Comparison of ENCODE assay signal across 8 mouse cellular contexts in the genomic region with DNA sequence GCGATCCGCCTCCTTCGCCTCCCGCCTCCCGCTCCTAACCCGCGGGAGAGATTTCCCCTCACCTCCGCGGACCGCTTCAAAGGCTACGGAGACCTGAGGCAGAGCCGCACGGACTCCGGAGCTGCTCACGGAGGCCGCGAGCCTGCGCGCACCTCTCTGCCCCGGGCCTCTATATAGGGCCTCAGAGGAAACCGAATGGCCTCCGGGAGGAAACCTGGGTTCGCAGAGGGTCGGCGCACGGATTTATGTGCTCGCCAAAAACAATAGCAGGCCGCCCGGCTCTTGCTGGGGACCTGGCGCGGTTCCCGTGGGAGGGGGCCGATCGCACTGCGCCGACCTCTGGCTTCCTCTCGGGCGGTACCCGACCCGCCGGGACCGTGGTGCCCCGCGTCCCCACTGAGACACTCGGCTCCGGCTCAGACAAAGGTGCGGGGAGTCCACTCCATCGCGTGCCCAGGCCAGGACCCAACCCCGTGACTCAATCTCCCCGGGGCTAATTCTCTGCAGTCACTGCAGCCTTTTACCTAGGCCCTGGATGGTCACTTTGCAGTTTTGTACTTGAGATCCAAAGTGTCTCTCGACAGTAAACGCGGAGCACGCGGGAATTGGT. TPM values are rescaled to one million over a fixed set of nuclear protein-coding genes. Genes with fewer than 3 reads are reported as not detected.
A peak's percentile ranks its signal among the peaks of the same experiment; 100 is the strongest.
DNase-seq lines count a peak whose midpoint lies in the region; ATAC-seq lines count a peak whose summit lies in the region.

No protein-coding gene starts in this region.

- no peaks in the 10 kb centered on the region for H3K9me3 ChIP-seq in lung, embryonic 15.5 days
- H3K9me3 ChIP-seq in embryonic facial prominence, embryonic 15.5 days (replicated peaks) = no peaks in the 10 kb centered on the region
- H3K9me3 ChIP-seq in midbrain, embryonic 11.5 days (ENCODE audit: control insufficient read depth, low read length) = no peaks in the 10 kb centered on the region

- no peaks in the 10 kb centered on the region for H3K27me3 ChIP-seq in lung, embryonic 15.5 days
- H3K27me3 ChIP-seq in embryonic facial prominence, embryonic 15.5 days = no peaks in the 10 kb centered on the region
- no peaks in the 10 kb centered on the region for H3K27me3 ChIP-seq in midbrain, embryonic 11.5 days (ENCODE audit: control insufficient read depth, insufficient read depth, low read length)

- H3K4me2 ChIP-seq in lung, embryonic 15.5 days = peak overlapping the region; percentile 71
- peak overlapping the region; percentile 71 for H3K4me2 ChIP-seq in embryonic facial prominence, embryonic 15.5 days (replicated peaks)
- peak overlapping the region; percentile 49 for H3K4me2 ChIP-seq in midbrain, embryonic 11.5 days

- DNase-seq in cerebellum, adult 9-11 months = no peak
- DNase-seq in lung, postnatal 36 days = no peak
- DNase-seq in induced T-regulatory cell, adult 2 months (ENCODE audit: low read depth) = peak; percentile 27
- peak; percentile 98 for DNase-seq in midbrain, embryonic 11.5 days (ENCODE audit: low spot score, missing footprints)
- DNase-seq in layer of hippocampus, adult 11-12 months (ENCODE audit: low spot score) = no peak

- H3K4me1 ChIP-seq in lung, embryonic 15.5 days = peaks cover 21% of the 10 kb centered on the region
- peaks cover 12% of the 10 kb centered on the region for H3K4me1 ChIP-seq in embryonic facial prominence, embryonic 15.5 days
- H3K4me1 ChIP-seq in midbrain, embryonic 11.5 days (ENCODE audit: control insufficient read depth, insufficient read depth, low read length) = peaks cover 10% of the 10 kb centered on the region

- H3K36me3 ChIP-seq in lung, embryonic 15.5 days = no peaks in the 10 kb centered on the region
- H3K36me3 ChIP-seq in embryonic facial prominence, embryonic 15.5 days = no peaks in the 10 kb centered on the region
- no peaks in the 10 kb centered on the region for H3K36me3 ChIP-seq in midbrain, embryonic 11.5 days (ENCODE audit: control insufficient read depth, insufficient read depth, low read length)

- under 1% methylated on average over 54 of the region's 56 CpGs for WGBS in lung, embryonic 15.5 days
- WGBS in embryonic facial prominence, embryonic 15.5 days = 0% methylated on average over 55 of the region's 56 CpGs
- under 1% methylated on average over 55 of the region's 56 CpGs for WGBS in midbrain, embryonic 11.5 days

- peak overlapping the region; percentile 93 for H3K9ac ChIP-seq in lung, embryonic 15.5 days
- H3K9ac ChIP-seq in embryonic facial prominence, embryonic 15.5 days = peak overlapping the region; percentile 80
- H3K9ac ChIP-seq in midbrain, embryonic 11.5 days (ENCODE audit: low read length) = peak overlapping the region; percentile 98

- peak overlapping the region; percentile 98 for H3K27ac ChIP-seq in lung, embryonic 15.5 days
- peak overlapping the region; percentile 100 for H3K27ac ChIP-seq in embryonic facial prominence, embryonic 15.5 days (replicated peaks)
- H3K27ac ChIP-seq in midbrain, embryonic 11.5 days (ENCODE audit: low read depth, low read length) = peak overlapping the region; percentile 99

- H3K4me3 ChIP-seq in lung, embryonic 15.5 days = peak overlapping the region; percentile 91
- peak overlapping the region; percentile 97 for H3K4me3 ChIP-seq in embryonic facial prominence, embryonic 15.5 days (replicated peaks)
- H3K4me3 ChIP-seq in midbrain, embryonic 11.5 days (ENCODE audit: low read depth, low read length) = peak overlapping the region; percentile 90

- ATAC-seq in cerebellum, adult (ENCODE audit: insufficient number of reproducible peaks, low FRiP score, low TSS enrichment) = peak; percentile 56
- peak; percentile 37; the same call in 1 of the 2 replicates for ATAC-seq in lung, embryonic 15.5 days (ENCODE audit: borderline replicate concordance, extremely low read depth, low FRiP score, low TSS enrichment)
- 0 out of 2 replicates have a peak, but pooled peaks have one; percentile 29 for ATAC-seq in embryonic facial prominence, embryonic 15.5 days (ENCODE audit: insufficient number of reproducible peaks, low FRiP score, low TSS enrichment, low read depth)
- peak; percentile 67 for ATAC-seq in midbrain, embryonic 11.5 days (ENCODE audit: low FRiP score)

RNA-seq across cellular contexts. Expression of a gene that starts 0.6 kb away (rescaled TPM):
- polyA plus RNA-seq in lung, embryonic 15.5 days (2015; fragmentation: Nextera tagmentation; extraction: Ambion mirVana) = 41.2 and 44.0 TPM in 2 replicates
- 34.3 and 38.7 TPM in 2 replicates for polyA plus RNA-seq in embryonic facial prominence, embryonic 15.5 days (2015; fragmentation: Nextera tagmentation; extraction: Ambion mirVana)
- polyA plus RNA-seq in midbrain, embryonic 11.5 days (2014; fragmentation: Nextera tagmentation; extraction: Ambion mirVana) = 39.6 and 39.7 TPM in 2 replicates

Comparison
In these comparisons a context has a peak if more than half of its experiments do, and no peak if none do; other contexts are left out.
1. DNase-seq: peak in induced T-regulatory cell, adult 2 months (single experiment) and midbrain, embryonic 11.5 days (single experiment); none in cerebellum, adult 9-11 months (single experiment), lung, postnatal 36 days (single experiment) and layer of hippocampus, adult 11-12 months (single experiment).
2. Peak in every context shown above with its lines, with median percentiles within 50 percentile points of each other: ATAC-seq, H3K27ac ChIP-seq, H3K4me2 ChIP-seq, H3K4me3 ChIP-seq and H3K9ac ChIP-seq.